Mouse (Mus musculus) kidney, embryonic 15.5 days (tissue): ENCODE data around the gene Psmb2. TPM values are rescaled to one million over a fixed set of nuclear protein-coding genes. Genes with fewer than 3 reads are reported as not detected.

ENCODE experiments used
- ATAC-seq: fragments of 200-750 bp; cut with Nextera tagmentation; replicated peaks from 2 replicates; pipeline ENCODE4 v1.8.0; 2017; ENCODE audit warnings: moderate TSS enrichment; ENCODE audit not compliant: low FRiP score
- H3K27ac ChIP-seq: fragments of 300-500 bp; sonication (generic); 2 replicates; pipeline ENCODE4 v1.5.1; 2015; ENCODE audit warnings: mild to moderate bottlenecking, inconsistent platforms
- H3K27me3 ChIP-seq: fragments of 300-500 bp; sonication (generic); 2 replicates; pipeline ENCODE4 v1.6.1; 2015; ENCODE audit warnings: inconsistent platforms
- H3K36me3 ChIP-seq: fragments of 300-500 bp; sonication (generic); 2 replicates; pipeline ENCODE4 v1.6.1; 2015; ENCODE audit warnings: inconsistent platforms
- H3K4me1 ChIP-seq: fragments of 300-500 bp; sonication (generic); 2 replicates; pipeline ENCODE4 v1.6.1; 2015; ENCODE audit warnings: inconsistent platforms
- H3K4me2 ChIP-seq: fragments of 300-500 bp; sonication (generic); 2 replicates; pipeline ENCODE4 v1.6.1; 2015; ENCODE audit warnings: moderate library complexity, mild to moderate bottlenecking, inconsistent platforms
- H3K4me3 ChIP-seq: fragments of 300-500 bp; sonication (generic); replicated peaks from 2 replicates; pipeline ENCODE4 v1.5.1; 2015; ENCODE audit warnings: mild to moderate bottlenecking, inconsistent platforms
- H3K9ac ChIP-seq: fragments of 300-500 bp; sonication (generic); 2 replicates; pipeline ENCODE4 v1.6.1; 2015; ENCODE audit warnings: mild to moderate bottlenecking, inconsistent platforms
- H3K9me3 ChIP-seq: fragments of 300-500 bp; sonication (generic); replicated peaks from 2 replicates; pipeline ENCODE4 v1.6.1; 2016; ENCODE audit warnings: inconsistent platforms
- WGBS: fragments of 180-500 bp; shearing (Covaris S2); methylation state at CpG from one replicate; pipeline ENCODE4 v1.1.7; 2015; ENCODE audit warnings: mixed read lengths; 5-methylcytosine and 5-hydroxymethylcytosine counted together
- polyA plus RNA-seq: library from polyadenylated mRNA; unstranded; fragments of >200 nt; fragmentation: Nextera tagmentation; extraction: Ambion mirVana; gene quantifications from 2 replicates; pipeline ENCODE4 v1.2.1, GENCODE M21; 2015

The Psmb2 gene
- polyA plus RNA-seq = 457 and 491 TPM in 2 replicates

GRCm38 (mm10) chr4:126677054-126678003 lies at the start of gene Psmb2:
Psmb2 (plus strand) TSS chr4:126677630.
- Histone ChIP-seq H3K9ac (peak within 1 kb of the TSS; percentile 98), H3K27ac (peak within 1 kb of the TSS; percentile 78), H3K27me3 (no peaks in the 10 kb centered on the region), H3K4me3 (peak within 1 kb of the TSS; percentile 100), H3K4me2 (peak within 1 kb of the TSS; percentile 86), H3K36me3 (0 out of 2 replicates have a peak, but pooled peaks cover 7% of the 10 kb centered on the region), H3K4me1 (peaks cover 11% of the 10 kb centered on the region), H3K9me3 (no peaks in the 10 kb centered on the region)
- ATAC-seq = peak; percentile 98
- WGBS = 3% methylated on average over 48 of the region's 48 CpGs

- Histone ChIP-seq H3K27me3 (peaks cover 34% of the 10 kb centered on the region), H3K9me3 (no peaks in the 10 kb centered on the region), H3K4me2 (no peak overlapping the region), H3K36me3 (no peaks in the 10 kb centered on the region), H3K9ac (no peak overlapping the region), H3K4me3 (no peak overlapping the region), H3K4me1 (peaks cover 6% of the 10 kb centered on the region), H3K27ac (no peak overlapping the region)
- no peak for ATAC-seq
- WGBS = 51% methylated on average over 2 of the region's 2 CpGs
Observed at GRCm38 (mm10) chr4:126631922-126632321, 45.5 kb upstream of the Psmb2 start.

- Histone ChIP-seq H3K4me3 (no peak overlapping the region), H3K4me1 (no peaks in the 10 kb centered on the region), H3K27ac (no peak overlapping the region), H3K9me3 (no peaks in the 10 kb centered on the region), H3K36me3 (no peaks in the 10 kb centered on the region), H3K27me3 (peaks cover 38% of the 10 kb centered on the region), H3K4me2 (no peak overlapping the region), H3K9ac (no peak overlapping the region)
- 69% methylated on average over 3 of the region's 3 CpGs for WGBS
- ATAC-seq = no peak
Observed at GRCm38 (mm10) chr4:126632668-126633067, 44.8 kb upstream of the Psmb2 start.

- no peak overlapping the region for H3K4me3 ChIP-seq
- H3K9ac ChIP-seq = no peak overlapping the region
- no peaks in the 10 kb centered on the region for H3K4me1 ChIP-seq
- no peaks in the 10 kb centered on the region for H3K36me3 ChIP-seq
- no peaks in the 10 kb centered on the region for H3K9me3 ChIP-seq
- no peak for ATAC-seq
- 19% methylated on average over 11 of the region's 11 CpGs for WGBS
- peaks cover 61% of the 10 kb centered on the region for H3K27me3 ChIP-seq
- no peak overlapping the region for H3K27ac ChIP-seq
- H3K4me2 ChIP-seq = no peak overlapping the region
Observed at GRCm38 (mm10) chr4:126636330-126636729, 41.1 kb upstream of the Psmb2 start.

- H3K36me3 ChIP-seq = no peaks in the 10 kb centered on the region
- no peaks in the 10 kb centered on the region for H3K4me1 ChIP-seq
- WGBS = 70% methylated on average over 4 of the region's 4 CpGs
- H3K4me3 ChIP-seq = no peak overlapping the region
- H3K27ac ChIP-seq = no peak overlapping the region
- no peak overlapping the region for H3K4me2 ChIP-seq
- no peaks in the 10 kb centered on the region for H3K9me3 ChIP-seq
- ATAC-seq = no peak
- H3K27me3 ChIP-seq = peaks cover 72% of the 10 kb centered on the region
- H3K9ac ChIP-seq = no peak overlapping the region
Observed at GRCm38 (mm10) chr4:126637446-126637845, 40.0 kb upstream of the Psmb2 start.

- ATAC-seq = no peak
Observed at GRCm38 (mm10) chr4:126639339-126639738, 38.1 kb upstream of the Psmb2 start.

GRCm38 (mm10) chr4:126641901-126642300 lies 35.5 kb upstream of the Psmb2 start:
- no peak for ATAC-seq
- WGBS = 27% methylated on average over 9 of the region's 9 CpGs
- H3K27ac ChIP-seq = no peak overlapping the region
- no peak overlapping the region for H3K9ac ChIP-seq
- no peak overlapping the region for H3K4me3 ChIP-seq
- H3K4me2 ChIP-seq = no peak overlapping the region
- H3K36me3 ChIP-seq = no peaks in the 10 kb centered on the region
- no peaks in the 10 kb centered on the region for H3K4me1 ChIP-seq
- H3K9me3 ChIP-seq = no peaks in the 10 kb centered on the region
- H3K27me3 ChIP-seq = peaks cover 64% of the 10 kb centered on the region

More at GRCm38 (mm10) chr4:126639339-126639738, 38.1 kb upstream of the Psmb2 start:
- no peak overlapping the region for H3K4me2 ChIP-seq
- 54% methylated on average over 7 of the region's 7 CpGs for WGBS
- no peak overlapping the region for H3K9ac ChIP-seq
- no peak overlapping the region for H3K27ac ChIP-seq
- no peaks in the 10 kb centered on the region for H3K4me1 ChIP-seq
- no peak overlapping the region for H3K4me3 ChIP-seq
- H3K36me3 ChIP-seq = no peaks in the 10 kb centered on the region
- peaks cover 68% of the 10 kb centered on the region for H3K27me3 ChIP-seq
- no peaks in the 10 kb centered on the region for H3K9me3 ChIP-seq

- Histone ChIP-seq H3K36me3 (no peaks in the 10 kb centered on the region), H3K9ac (no peak overlapping the region), H3K4me1 (peaks cover 7% of the 10 kb centered on the region), H3K4me2 (no peak overlapping the region), H3K27me3 (peaks cover 65% of the 10 kb centered on the region), H3K27ac (no peak overlapping the region), H3K4me3 (no peak overlapping the region), H3K9me3 (no peaks in the 10 kb centered on the region)
- WGBS = 68% methylated on average over 4 of the region's 4 CpGs
- ATAC-seq = no peak
Observed at GRCm38 (mm10) chr4:126643815-126644214, 33.6 kb upstream of the Psmb2 start.

GRCm38 (mm10) chr4:126644333-126644963 lies 33.0 kb upstream of the Psmb2 start:
- 43% methylated on average over 10 of the region's 10 CpGs for WGBS
- no peak overlapping the region for H3K4me2 ChIP-seq
- H3K36me3 ChIP-seq = no peaks in the 10 kb centered on the region
- no peak overlapping the region for H3K27ac ChIP-seq
- no peaks in the 10 kb centered on the region for H3K9me3 ChIP-seq
- H3K27me3 ChIP-seq = peaks cover 65% of the 10 kb centered on the region
- peak; percentile 70 for ATAC-seq
- peaks cover 7% of the 10 kb centered on the region for H3K4me1 ChIP-seq
- H3K4me3 ChIP-seq = no peak overlapping the region
- no peak overlapping the region for H3K9ac ChIP-seq

- WGBS = 35% methylated on average over 24 of the region's 24 CpGs
- no peak overlapping the region for H3K9ac ChIP-seq
- no peak for ATAC-seq
Observed at GRCm38 (mm10) chr4:126647996-126648910, 29.2 kb upstream of the Psmb2 start.

GRCm38 (mm10) chr4:126653148-126653547 lies 24.3 kb upstream of the Psmb2 start:
- Histone ChIP-seq H3K4me3 (no peak overlapping the region), H3K27ac (no peak overlapping the region), H3K27me3 (peaks cover 39% of the 10 kb centered on the region), H3K9me3 (no peaks in the 10 kb centered on the region), H3K9ac (no peak overlapping the region), H3K4me1 (peaks cover 5% of the 10 kb centered on the region), H3K4me2 (no peak overlapping the region), H3K36me3 (no peaks in the 10 kb centered on the region)
- no peak for ATAC-seq
- whole genome bisulfite sequencing = 83% methylated on average over 5 of the region's 5 CpGs

More at GRCm38 (mm10) chr4:126647996-126648910, 29.2 kb upstream of the Psmb2 start:
- Histone ChIP-seq H3K4me3 (no peak overlapping the region), H3K36me3 (no peaks in the 10 kb centered on the region), H3K27ac (no peak overlapping the region), H3K4me2 (no peak overlapping the region), H3K9me3 (no peaks in the 10 kb centered on the region), H3K27me3 (peaks cover 65% of the 10 kb centered on the region), H3K4me1 (peaks cover 7% of the 10 kb centered on the region)
